Mouse (Mus musculus) thymus, postnatal 36 days (tissue): ENCODE data around the gene Rab7.
A peak's percentile ranks its signal among the peaks of the same experiment; 100 is the strongest.
"Not testable (repeated sequence)": the region's sequence is repeated elsewhere in the genome, so short reads cannot be mapped to it uniquely, and the experiment has no call there.

Experiments used
- DNase-seq, 2 experiments: peaks; one replicate each; pipeline ENCODE4 v3.0.0; 2022; ENCODE audit warnings: mixed read lengths in 2 of 2

Rab7 gene

GRCm38 (mm10) chr6:87997706-87998265 is 47.3 kb downstream of the Rab7 start:
- peak; percentile 56 to 58 for DNase-seq

DNA sequence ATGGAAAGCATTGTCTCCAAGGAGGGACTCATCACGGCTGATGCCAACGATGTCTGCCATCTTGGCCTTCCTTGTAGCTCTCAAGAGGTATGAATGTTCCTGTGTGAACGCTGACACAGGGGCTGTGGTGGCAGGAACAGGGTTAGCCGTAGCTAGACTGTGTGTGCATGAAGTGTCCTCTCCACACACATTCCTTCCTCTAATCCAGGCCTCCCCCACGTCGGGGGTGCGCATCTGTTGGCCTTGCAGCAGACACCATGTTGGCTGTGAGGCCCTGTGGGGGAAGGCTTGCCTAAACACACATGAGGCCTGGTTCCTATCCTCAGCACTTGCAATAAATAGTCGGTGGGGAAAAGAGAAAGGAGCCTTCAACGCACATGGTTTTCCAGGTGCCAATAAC is 48.5 kb downstream of the Rab7 start:
- no peak for DNase-seq

DNA sequence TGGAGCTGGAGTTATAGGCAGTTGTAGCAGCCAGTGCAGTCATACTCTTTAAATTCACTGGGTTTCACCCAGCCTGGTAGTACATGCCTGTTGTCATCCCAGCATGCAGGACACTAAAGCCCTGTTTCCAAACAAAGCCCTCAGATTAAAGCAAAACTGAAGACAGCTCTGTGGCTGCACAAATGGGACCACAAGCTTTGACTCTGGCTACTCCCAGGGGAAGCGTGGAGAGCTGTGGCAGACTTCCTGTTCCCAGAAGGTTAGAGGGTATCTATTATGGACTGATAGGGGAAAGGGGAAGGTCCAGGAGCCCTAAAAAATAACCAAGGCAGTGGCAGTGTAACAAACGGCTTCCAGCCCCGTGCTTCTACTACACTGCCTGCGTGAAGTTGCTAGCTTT is 49.6 kb downstream of the Rab7 start:
- DNase-seq, result no peak

DNA sequence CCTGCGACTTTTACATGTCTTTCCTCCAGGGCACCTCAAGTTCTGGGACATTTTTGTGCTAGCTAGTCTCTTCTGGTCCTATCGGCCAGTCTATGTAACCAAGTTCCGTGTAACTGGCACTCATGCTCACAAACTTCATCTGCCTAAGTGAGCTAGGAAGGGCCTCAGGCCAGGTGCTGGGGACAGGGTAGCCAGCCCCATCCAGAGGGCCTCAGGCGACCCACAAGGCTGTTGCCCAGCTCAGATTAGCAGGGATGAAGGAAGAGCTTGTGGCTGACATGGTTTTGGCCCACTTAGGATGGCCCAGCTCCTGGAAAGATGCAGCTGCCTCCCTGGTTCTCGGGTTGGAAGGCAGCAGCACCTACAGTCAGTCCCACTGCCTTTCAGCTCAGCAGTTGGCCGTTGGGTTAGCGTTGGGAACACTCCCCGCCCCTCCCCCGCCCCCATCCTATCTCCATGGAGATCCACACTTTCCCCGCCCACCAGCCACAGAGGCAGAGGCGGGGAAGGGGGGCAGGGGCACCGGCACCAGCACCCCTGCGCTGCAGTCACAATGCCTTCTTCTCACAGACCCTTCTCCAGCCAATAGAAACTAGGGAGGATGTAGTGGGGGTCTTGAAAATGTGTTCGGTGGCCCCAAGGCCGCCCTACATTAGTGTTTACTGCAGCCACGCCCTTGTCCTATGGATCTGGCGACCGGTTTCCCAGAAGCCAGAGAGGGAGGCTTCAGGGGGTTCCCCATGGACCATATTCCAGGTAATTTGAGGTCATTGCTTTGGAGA is 51.1 kb downstream of the Rab7 start:
- peak in 1 of 2 experiments; percentile 21 for DNase-seq

GRCm38 (mm10) chr6:87992733-87993132 is 52.3 kb downstream of the Rab7 start:
- DNase-seq, result no peak

DNA sequence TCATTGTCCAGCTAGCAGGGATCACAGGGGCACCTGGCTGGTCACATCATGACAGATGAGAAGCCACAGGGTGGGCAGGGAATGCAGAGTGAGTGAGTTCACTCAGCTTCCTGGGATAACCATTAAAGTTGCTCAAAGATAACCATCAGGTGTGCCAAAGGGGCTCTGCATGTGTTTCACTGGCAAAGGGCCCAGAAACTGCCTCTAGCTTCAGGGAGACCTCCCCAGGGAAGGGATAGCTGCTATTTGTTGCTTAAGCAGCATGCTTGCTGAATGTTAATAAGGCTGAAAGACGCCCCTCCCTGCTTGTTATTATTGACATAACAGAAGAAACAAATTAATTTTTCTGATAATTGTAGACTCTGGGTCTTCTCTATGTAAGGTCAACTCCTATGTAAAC is 53.2 kb downstream of the Rab7 start:
- DNase-seq, result no peak

GRCm38 (mm10) chr6:87991216-87991615 is 53.9 kb downstream of the Rab7 start:
- no peak for DNase-seq

GRCm38 (mm10) chr6:87982506-87982905 is 62.6 kb downstream of the Rab7 start:
- no peak for DNase-seq

DNA sequence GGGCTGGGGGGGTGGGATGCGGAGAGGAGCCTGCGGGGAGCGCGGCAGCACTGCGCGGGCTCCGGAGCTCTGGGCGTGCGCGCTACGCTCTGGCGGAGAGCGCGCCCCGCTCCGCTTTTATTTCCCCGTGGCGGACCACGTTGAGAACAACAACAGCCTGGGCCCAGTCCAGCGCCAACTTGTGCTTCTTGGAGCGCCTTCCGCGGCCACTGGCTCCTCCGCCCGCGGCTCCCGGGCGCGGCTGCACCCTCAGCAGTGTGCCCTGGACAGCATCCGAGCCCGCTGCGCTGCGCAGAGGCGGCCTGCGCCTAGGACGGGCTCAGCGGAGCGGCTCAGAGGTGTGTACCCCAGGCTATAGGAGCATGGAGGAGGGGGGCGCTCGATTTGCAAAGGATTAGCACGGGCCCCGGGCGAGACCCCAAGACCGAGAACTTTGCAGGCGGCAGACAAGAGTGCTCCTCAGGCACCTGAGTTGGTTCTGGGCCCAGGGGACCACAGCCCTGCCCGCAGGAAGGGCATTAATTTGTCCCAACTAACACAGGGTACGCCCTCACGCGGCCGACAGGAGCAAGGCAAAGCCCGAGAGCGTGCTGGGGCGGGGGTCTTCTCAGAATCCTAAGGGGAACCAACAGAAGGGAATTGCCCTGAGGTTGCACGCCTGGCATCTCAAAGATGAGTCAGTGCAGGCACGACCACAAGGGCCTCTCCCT is 63.4 kb downstream of the Rab7 start, which contains the start of gene H1fx:
Gene H1fx, minus strand, starts transcription at position 91 of the 710 bp plus-strand sequence.
- DNase-seq, result peak; percentile 15 to 37

DNA sequence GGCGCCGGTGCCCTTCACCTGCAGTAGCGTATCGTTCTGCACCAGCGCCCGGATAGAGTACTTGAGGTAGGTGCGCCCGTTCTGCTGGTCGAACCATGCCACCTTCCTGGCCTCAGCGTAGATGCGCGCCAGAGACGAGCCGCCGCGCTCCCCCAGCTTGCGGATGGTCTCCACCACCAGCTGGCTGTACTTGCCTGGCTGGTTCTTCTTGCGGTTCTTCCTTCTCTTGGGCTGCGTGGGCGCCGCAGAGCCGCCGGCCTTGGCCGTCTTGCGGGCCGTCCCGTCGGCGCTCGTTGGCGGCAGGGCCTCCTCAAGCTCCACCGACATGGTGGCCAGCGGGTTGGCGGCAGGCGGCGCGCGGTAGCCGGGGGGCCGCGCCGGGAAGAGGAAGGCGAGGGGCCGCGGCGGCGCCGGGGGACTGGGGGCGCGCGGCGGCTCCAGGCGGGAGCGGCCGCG is 64.0 kb downstream of the Rab7 start:
- DNase-seq, result peak; percentile 11 to 24

GRCm38 (mm10) chr6:87980374-87981029 is 64.6 kb downstream of the Rab7 start:
- peak; percentile 38 to 61 for DNase-seq

- DNase-seq, result no peak
Observed at GRCm38 (mm10) chr6:87979728-87980127, 65.3 kb downstream of the Rab7 start.

GRCm38 (mm10) chr6:87970041-87970440 is 75.0 kb downstream of the Rab7 start:
- DNase-seq, result no peak

DNA sequence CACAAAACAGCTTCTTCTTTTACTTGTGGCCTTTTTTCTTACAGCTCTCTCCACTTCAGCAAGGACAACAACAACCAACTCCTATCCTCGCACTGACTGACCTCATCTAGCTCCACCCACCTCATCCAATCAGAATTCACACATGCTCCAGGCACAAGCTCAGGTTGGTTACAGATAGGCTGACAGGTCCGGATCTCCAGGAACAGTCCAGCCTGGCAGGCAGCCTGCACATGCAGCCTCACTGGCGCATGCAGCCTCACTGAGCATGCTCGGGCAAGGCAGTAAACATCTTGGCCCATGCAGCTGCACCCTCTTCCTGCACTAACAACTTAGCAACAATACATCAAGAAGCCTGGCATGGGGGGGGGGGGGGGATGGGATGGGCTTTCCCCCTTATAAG is 82.6 kb downstream of the Rab7 start:
- not testable (repeated sequence) for DNase-seq
